Mouse (Mus musculus): ENCODE results near the gene Adra1b.

Gene Adra1b

DNA sequence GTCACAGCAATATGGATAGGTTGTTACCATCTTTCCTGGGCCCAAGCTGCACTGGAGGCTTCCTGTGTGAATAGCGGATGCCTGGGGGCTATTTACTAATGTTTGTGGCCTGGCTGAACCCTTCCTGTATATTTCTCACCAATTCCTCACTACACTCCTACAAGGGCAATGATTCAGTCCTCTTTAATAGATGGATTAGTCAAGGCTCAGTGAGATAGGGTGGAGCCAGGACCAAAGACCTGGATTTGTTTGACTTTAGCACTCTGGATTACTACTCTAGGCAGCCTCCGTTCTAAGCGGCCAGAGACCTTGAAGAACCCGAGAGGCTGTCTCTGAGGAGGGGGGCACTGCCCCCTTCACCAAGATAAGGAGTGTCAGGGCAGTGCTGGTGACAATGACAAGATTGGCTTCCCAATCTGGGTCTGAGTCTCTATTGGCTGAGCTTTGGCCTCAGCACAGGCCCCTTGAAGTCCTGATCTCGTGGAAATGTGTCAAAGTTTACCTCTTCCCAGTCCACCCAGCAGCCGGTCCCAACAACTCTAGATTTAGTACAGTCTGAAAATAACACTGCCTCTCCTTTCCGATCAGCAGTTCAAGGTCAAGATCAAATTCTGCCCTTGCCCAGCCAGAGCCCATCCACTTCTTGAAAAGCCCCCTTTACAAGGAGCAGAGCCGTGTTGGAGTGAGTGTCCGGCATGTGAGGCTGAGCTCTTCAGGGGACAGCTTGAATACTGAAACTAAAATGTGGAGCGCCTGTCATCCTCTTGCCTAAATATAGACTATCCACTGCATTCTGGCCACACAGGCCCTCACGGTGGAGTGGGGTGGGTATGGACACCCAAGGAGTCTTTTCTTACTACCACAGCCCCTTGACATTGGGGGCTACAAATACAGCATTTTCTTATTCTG, 80.2 kb downstream of the Adra1b start:
- DNase-seq (ENCODE audit: low spot score in 2 of 2), result no peak

DNA sequence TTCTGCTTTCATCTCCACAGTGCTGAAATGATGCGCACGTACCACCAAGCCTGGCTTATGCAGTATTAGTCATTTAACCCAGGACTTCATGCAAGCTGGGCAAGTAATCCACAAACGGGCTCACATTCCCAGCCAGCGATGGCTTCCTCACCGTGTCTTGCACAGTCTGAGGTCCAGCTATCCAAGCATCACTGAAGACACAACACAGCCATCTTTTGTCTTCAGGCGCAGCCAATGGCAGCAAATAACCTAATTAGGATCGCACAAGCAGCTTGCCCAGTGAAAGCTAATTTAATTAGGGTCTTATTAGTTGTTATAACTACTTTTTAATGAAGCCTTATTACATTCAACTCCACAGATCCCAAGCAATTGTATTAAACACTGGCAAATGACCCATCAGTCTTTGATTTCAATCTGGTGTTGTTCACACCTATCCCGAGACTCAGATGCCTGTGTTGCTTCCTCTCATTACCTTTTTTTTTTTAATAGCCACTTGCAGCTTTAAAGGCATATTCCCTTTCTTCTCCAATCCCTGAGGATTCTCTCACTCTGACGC, 83.6 kb downstream of the Adra1b start:
- DNase-seq (ENCODE audit: low spot score in 2 of 2), result no peak

- DNase-seq (ENCODE audit: low spot score in 2 of 2), result no peak
Measured at GRCm38 (mm10) chr11:43812535-43812934, 88.5 kb downstream of the Adra1b start.

DNA sequence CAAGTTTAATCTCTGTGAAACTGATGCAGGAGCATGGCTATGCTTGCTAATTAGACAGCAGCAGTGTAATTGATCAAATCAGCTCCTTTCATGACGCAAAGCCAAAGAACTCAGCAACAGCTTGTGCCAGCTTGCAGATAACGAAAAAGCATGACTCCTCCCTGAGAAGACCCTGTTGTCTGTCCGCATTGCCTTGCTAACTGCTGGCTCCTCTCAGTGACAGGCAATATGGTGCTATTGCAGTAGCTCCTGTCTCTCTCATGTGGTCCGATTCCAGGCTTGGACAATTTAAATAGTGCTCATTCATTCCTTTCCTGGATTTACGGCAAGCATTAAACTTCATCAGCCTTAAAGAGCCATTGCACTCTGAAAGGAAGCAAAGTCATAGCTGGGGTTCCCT, 93.3 kb downstream of the Adra1b start:
- no peak for DNase-seq (ENCODE audit: low spot score in 2 of 2)

DNA sequence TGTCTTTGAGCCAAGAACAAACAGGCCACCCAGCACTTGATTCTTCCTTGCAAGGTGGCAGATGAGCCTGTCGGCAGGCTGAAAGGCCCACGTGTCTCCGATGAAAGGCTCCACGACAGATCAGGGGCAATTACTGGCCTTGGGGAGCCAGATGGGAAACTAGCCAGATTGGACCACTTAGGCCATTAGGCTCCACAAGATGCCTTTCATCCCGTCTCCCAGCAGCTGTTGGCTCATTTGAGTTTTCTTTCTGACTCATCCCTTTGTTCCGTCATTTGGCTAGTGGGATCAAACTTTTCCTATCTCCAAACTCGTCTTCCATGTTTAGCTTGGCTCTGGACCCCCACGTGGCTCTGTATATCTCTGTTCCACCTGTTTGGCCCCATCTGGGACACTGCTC, 105.0 kb downstream of the Adra1b start:
- DNase-seq (ENCODE audit: low spot score in 2 of 2), result no peak

DNA sequence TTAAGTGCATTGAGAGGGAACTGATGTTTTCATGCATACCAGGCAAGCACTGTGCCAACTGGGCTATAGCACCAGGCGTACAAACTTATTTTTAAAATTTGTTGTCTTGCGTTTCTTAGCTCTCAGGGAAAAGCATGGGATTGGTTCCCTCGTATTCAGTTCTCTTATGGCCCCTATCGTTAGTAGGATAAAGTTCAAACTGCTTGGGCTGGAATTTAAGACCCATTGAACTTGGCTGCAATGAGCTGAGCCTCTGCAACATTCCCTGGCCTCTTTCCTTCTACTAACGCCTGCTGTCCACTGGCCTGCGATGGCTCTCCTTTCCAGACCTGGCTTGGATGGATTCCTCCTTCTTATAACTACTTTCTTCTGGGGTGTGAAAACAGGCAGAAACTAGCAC, 110.6 kb downstream of the Adra1b start:
- no peak for DNase-seq (ENCODE audit: low spot score in 2 of 2)

- peak in 1 of 2 experiments; percentile 21 for DNase-seq (ENCODE audit: low spot score in 2 of 2)
Measured at GRCm38 (mm10) chr11:43783772-43784171, 117.2 kb downstream of the Adra1b start.

- DNase-seq (ENCODE audit: low spot score in 2 of 2), result no peak
Measured at GRCm38 (mm10) chr11:43783106-43783505, 117.9 kb downstream of the Adra1b start.

DNA sequence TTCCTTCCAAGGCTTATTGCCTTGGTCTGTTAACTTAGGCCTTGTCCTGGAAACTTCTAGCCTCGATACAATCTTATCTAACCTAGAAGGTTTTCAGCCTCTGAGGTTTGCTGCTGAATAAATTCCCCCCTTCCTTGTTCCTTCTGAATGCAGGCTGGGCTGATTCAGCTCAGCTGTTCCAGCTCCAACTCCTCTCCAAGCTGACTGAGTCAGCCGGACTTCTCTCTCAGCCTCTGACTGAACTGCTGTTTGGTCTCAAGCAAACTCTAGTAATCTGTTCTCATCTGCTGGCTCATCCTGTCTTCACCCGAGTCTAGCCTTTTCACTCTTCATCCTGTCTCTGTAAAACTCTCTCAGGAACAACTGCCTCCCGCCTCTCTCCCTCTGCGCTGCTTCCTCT, 121.5 kb downstream of the Adra1b start:
- no peak for DNase-seq (ENCODE audit: low spot score in 2 of 2)

DNA sequence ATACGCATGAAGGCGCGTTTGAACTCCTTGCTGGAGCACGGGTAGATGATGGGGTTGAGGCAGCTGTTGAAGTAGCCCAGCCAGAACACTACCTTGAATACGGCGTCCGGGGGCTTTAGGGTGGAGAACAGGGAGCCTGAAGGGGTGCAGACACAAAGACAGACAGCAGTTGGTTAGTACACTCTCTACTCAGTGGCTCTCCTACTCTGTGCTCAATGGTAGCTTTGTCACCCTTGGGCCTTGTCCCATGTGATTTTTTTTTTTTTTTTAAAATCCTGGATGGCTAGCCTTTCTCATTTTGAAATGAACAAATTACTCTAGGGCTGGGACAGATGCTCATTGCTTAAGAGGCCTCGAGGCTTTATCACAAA, 124.7 kb downstream of the Adra1b start:
- no peak for DNase-seq (ENCODE audit: low spot score in 2 of 2)

DNA sequence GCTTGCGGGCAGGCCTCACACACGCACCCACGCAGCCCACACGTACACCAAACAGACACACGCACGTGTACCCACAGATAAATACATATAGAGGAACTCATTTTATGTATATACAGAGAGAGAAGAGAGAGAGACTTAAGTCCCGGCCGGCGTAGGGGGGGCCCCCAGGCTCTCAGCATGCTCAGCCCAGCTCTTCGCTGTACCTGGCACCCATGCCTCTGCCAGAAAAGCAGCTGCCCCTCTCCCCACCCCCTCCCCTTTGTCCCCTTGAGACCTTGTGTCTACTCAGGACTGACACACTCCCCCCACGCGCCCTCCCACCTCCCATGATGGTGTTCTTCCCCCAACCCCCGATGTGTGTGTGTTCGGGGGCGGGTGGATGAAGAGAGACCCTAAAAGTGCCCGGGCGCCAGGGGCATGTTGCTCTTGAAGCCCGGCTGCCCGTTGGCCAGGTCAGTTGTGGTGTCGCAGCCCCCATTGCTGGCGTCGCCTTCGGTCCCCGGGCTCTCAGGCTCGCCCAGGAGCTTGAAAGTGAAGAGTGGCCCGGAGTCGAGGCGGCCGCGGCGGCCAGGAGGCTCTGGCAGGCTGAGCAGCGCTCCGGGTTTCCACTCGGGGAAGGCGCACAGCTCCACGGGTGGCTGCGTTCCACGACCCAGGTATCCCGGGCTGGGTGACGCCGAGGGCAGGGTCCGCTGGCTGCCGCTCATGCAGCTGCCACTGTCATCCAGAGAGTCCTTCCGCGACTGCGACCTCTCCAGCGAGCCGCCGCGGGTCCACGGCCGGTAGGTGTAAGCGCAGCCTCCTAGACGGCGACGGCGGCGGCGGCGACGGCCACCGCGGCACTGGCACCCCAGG, 125.3 kb downstream of the Adra1b start:
- DNase-seq (ENCODE audit: low spot score in 2 of 2), result peak in 1 of 2 experiments; percentile 2

- DNase-seq (ENCODE audit: low spot score in 2 of 2), result no peak
Measured at GRCm38 (mm10) chr11:43773725-43774124, 127.3 kb downstream of the Adra1b start.

DNA sequence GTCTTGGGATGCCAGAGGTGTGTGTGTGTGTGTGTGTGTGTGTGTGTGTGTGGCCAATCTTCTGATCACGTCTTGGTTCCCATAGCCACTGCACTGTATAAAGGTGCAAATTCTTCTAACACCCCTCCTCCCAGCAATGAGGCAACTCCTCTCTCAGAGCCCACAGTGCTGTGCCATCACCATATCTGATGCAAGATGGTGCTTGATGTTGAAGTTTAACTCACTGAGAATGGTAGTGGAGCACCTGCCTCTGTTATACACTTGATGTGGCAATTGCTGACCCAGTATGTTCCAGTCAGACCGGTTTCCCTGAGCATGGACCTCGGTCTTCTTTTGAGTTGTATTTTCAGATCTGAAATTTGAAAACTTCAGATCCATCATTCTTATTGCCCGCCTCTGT, 130.9 kb downstream of the Adra1b start:
- DNase-seq (ENCODE audit: low spot score in 2 of 2), result no peak

- DNase-seq (ENCODE audit: low spot score in 2 of 2), result no peak
Measured at GRCm38 (mm10) chr11:43767749-43768148, 133.3 kb downstream of the Adra1b start.

GRCm38 (mm10) chr11:43766922-43767648, 133.9 kb downstream of the Adra1b start:
- peak; percentile 38 to 69 for DNase-seq (ENCODE audit: low spot score in 2 of 2)

GRCm38 (mm10) chr11:43758436-43758835, 142.6 kb downstream of the Adra1b start:
- DNase-seq (ENCODE audit: low spot score in 2 of 2), result no peak

GRCm38 (mm10) chr11:43755411-43755810, 145.6 kb downstream of the Adra1b start:
- peak in 1 of 2 experiments; percentile 11 for DNase-seq (ENCODE audit: low spot score in 2 of 2)

DNA sequence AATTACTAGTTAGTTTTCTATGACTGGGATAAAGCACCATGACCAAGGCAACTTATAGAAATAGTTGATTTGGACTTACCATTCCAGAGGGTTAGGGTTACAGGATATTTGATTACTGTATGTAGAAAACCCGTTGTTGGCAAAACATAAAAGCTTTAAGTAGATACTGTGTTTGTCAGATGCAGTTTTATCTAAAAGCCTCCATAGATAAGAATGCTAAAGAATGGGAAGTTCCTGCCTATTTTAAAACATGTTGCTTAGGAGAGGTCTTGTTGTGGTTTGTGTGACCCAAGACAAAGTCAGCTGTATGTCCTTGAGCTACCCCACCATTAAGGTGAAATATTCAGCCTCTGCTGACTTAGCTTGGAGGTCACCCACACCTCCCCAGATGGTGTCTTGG, 146.4 kb downstream of the Adra1b start:
- DNase-seq (ENCODE audit: low spot score in 2 of 2), result no peak

- no peak for DNase-seq (ENCODE audit: low spot score in 2 of 2)
Measured at GRCm38 (mm10) chr11:43751542-43751941, 149.5 kb downstream of the Adra1b start.

- DNase-seq (ENCODE audit: low spot score in 2 of 2), result peak; percentile 94 to 95
Measured at GRCm38 (mm10) chr11:43747233-43748226, 153.5 kb downstream of the Adra1b start, which contains the start of gene Ttc1. TSS of gene Ttc1 (minus strand) at chr11:43748008.

All from natural killer cell, adult 2 months (primary cell).